Mouse (Mus musculus) kidney, postnatal 4 days (tissue): ENCODE data around the gene Kcnk16.
"Not testable (repeated sequence)": the region's sequence is repeated elsewhere in the genome, so short reads cannot be mapped to it uniquely, and the experiment has no call there.

Source experiments
- DNase-seq, 2 experiments: peaks; one replicate each; pipeline ENCODE4 v3.0.0; 2021; ENCODE audit warnings: mixed read lengths in 2 of 2

Gene Kcnk16

DNA sequence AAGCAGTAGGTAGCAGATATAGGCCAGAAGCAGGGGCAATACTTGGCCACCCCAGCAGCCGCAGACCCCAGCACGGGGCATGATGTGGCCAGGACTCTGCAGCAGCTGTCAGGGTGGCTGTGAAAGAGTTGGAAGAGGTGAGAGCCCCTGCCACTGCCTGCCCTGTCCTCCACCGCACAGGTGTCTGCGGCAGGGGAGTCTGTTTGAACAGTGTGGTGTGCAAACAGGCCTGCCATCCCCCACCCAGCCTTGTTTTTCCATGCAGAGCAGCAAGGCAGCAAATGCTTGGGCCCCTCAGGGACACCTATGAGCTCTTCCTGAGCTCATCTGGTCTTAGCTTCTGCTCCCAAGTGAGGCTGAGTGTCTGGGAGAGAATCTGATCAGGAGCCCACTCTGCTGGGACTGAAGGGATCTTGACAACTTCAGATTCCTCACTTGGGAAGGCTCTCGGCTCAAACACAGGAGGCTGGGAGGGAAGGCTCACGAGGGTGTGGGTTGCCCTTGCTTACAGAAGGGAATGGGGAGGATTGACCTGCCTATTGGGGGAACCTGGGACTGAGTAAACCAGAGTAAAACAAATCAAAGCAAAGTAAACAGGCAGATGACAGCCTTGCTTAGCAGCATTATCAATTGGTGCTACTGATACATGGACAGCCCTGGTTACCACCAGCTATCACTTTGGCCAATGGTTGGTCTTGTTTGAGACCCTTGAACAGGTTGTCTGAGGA lies at the start of gene Kcnk16:
TSS of gene Kcnk16 (minus strand) at position 118 of the 728 bp plus-strand sequence.
- DNase-seq: no peak

DNA sequence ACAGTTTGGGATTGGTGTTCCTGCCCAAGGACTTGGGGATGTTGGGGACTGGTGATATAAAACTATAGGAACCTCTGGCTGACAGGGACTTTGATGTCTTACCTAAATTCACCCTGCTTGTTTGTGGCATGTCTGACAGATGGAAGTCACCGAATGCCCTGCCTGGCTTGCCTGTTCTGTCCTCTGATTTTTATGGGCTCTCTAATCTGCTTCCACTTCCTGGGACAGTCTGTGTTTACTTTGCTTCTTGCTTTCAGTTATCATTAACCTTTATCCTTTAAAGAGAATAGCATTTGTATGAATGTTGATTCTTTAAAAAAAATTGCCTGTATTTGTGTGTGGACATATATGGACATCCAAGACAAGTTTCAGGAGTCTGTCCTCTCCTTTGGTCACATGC lies 46.1 kb upstream of the Kcnk16 start:
- DNase-seq: no peak

DNA sequence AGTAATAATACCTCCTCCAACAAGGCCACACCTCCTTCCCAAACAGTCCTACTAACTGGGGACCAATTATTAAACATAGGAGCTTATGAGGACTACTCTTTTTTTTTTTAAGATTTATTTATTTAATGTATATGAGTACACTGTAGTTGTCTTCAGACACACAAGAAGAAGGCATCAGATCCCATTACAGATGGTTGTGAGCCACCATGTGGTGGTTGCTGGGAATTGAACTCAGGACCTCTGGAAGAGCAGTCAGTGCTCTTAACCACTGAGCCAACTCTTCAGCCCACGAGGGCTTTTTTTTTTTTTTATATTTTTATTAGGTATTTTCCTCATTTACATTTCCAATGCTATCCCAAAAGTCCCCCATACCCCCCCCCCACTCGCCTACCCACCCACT lies 36.1 kb upstream of the Kcnk16 start:
- DNase-seq: not testable (repeated sequence)

DNA sequence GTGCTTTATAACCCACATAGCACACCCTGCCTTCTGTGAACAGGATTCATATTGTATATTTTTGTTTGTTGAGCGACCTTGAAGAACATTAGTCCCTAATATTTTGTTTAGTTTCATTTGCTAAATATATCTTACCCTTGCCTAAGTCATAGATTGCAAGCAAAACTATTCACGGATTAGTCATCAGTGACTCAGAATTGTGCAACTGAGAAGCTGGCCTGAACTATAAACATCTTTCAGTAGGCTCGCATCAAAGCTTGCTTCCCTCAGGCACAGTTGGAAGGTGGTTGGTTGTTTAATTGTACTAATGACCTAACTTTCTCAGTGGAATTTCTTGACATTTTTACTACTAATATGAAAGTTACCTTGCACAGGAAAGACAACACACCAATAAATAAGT lies 29.1 kb upstream of the Kcnk16 start:
- DNase-seq: no peak

DNA sequence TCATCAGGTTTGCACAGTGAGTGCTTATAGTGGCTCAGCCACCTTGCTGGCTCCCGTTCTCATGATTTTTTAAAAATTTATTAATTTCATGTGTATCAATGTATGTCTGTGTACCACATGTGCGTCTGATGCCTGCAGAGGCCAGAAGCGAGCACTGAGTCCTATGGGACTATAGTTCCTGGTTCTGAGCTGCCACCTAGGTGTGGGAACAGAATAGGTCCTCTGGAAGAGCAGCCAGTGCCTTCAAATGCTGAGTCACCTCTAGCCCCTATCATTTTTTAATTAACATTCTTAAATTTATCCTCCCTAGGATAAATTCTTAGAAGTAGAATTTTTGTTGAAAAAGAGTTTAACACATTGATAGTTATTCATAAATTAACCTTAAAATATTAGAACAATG lies 28.6 kb upstream of the Kcnk16 start:
- DNase-seq: no peak

DNA sequence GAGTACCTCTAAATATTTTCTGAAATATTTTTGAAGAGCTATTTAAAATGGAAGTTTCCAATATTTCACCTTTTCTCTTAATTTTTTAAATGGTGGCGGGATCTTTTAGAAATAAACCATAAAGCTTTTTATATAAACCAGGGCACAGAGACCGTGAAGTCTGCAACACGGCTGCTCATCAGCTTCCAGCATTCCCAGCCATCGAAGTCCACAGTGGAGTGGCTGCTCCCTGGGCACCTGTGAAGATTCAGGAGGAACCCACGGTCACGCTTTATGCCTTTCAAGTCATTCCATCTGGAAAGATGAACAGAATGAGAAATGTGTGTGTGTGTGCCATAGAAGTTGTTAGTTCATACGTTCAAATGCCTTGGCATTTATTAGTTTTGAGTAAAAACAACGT lies 25.9 kb upstream of the Kcnk16 start:
- peak in 1 of 2 experiments; percentile 11 for DNase-seq

DNA sequence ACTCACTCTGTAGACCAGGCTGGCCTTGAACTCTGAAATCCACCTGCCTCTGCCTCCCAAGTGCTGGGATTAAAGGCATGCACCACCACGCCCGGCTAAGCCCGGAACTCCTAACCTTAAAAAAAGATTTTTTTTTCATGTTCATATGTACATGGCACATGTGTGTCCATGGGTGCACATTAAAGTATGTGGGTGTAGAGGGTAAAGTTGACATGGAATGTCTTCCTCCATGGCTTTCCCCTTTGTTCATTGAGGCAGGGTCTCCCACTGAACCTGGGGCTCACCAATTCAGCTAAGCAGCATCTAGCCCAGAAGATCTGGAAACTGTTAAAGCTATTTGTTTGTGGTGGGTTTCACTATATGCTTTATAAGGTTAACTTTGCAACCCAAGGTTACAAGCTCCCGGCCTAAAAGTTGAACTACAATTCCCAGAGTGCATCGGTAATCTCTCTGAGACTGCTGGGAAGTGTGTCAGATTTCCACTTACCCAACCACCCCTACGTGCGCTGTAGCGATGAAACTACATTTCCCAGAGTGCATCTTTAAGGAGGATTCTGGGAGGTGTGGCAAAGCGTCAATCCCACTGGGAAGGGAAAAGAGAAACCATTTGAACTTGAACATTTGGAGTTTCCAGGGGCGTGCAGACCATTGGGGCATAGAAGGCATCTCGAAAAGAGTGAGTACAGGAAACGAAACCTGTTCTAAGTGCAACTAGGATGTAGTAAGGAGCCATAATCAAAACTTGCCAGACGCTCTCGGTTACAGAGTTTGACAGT lies 25.3 kb upstream of the Kcnk16 start, which contains the start of gene Nudt13:
TSS of gene Nudt13 (plus strand) at position 581 of the 776 bp plus-strand sequence.
- peak; percentile 79 to 87 for DNase-seq

DNA sequence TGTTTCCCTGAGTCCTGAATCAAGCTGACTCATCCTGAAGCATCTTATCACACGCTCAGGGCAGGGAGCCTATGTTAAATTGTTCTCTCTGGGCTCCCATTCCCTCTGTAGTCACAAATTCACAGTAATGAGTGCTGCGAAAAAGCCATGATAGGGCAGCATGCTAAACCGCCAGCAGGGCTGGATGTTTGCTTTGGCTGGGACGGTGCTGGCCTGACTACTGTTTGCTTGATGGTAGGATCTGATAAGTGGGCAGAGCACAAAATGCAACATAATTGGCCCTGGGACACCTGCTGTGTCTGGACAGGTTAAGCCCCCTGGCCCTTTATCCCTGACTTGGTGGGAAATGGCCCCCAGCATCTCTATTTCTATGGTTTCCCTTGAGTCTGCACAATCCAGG lies 22.4 kb upstream of the Kcnk16 start:
- no peak for DNase-seq

DNA sequence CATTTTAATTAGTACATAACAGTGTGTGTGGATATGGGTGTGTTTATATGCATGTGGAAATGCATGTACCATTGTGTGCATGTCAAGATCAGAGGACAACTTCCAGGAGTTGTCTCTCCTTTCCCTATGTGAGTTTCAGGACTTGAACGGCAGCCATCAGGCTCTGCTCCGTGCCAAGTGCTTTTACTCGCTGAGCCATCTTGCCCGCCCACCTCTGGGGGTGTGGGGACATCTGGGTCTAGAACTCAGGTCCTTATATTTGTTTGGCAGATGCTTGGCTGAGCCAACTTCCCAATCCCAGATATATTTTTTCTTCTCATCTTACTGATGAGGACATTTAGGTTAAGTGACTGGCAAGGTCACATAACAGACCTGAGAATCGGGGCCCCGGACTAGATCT lies 578 bp downstream of the Kcnk16 start:
- DNase-seq: no peak

DNA sequence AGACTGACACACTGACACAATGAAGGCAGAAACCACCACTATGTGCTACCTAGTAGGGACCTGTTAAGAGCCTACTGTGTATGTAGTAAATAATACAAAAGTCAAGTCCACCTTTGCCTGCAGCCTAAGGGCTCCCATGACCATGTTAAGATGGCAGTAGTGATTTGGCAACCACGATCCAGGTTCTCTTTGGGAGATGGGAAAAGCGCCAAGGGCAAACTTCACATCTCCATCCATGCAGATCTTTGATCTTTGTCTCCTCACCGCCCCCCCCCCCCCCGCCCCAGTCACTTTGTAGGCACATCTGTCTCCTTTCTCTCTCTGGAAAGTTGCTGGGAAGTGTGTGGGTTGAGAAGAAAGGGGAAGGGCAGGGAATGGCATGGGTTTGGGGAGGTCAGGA lies 6.7 kb downstream of the Kcnk16 start:
- no peak for DNase-seq

DNA sequence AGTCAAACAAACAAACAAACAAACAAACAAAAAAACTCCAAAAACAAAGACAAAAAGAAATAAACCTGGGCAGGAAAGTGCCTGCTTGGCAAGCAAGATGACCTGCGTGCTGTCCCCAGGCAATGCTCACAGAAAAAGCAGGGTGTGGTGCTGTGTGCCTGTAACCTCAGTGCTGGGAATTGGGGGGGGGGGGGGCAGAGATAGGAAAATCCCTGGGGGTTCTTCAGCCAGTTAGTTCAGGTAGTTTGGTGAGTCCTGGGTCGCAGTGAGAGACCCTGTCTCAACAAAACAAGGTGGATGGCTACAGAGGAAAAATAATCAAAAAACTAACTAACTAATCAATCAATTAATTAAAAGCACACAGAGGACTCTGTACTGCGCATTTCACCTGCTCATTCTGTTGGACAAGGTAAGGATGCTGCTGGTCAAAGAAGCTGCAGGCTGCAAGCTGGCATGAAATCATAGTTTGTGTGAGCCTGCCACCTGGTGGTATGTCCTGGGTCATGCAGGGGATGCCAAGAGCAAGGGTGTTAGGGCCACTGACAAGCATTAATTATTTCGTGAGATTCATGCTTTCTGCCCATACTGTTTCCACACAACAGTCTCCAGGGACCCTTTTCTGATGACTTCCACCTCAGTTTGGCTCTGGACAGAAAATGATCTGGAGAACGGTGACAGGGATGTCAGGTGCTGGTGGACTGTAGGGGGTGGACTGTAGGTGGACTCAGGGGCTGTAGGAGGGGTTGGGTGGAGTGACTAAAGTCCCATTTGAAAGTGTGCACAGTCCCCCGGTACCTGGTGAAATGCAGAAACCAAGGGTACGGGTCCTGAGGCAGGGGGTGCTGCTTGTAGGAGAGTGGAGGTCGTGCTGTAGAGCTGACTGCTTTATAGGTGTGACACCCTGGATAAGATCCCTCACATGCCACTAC lies 10.6 kb downstream of the Kcnk16 start:
- DNase-seq: peak; percentile 89

DNA sequence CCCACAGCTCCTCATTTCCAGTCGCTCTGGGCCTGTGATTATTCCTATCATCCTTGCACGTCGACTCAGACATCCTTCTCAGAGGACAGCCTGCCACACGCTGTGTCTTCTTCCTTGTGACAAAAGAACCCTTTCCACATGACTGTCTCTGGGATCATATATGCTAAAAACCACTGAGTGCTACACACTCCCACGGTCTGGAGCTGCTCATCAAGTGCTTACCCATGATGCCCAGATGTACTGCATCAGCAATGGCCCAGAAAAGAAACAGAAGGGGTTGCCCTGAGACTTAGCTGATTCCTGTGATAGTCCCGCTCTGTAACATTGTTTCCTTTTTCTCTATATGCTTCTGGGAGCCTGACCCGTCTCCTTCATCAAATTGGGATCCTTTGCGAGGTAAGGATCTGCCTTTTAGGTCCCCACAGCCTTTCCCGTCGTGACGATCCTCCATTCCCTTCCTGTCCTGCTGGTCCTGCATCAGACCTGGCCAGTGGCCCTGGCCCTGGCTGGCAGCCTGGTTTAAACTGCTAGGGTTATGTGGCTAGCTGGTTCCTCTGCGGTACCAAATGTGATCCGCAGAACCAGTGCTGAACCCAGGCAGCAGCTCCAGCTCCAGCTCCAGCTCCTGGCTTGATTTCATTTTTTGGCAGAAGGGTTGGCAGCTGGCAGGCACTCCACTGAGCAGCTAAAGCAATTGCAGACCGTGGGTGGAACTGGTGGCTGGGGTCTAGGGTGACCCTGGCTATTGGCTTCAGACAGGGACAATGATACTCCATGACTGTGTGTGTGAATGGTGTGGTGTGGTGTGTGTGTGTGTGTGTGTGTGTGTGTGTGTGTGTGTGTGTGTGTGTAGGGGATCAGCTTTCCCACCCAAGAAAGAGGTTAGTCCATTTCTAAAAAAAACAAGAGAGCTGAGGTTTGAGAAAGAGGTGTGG lies 18.5 kb downstream of the Kcnk16 start:
- no peak for DNase-seq

DNA sequence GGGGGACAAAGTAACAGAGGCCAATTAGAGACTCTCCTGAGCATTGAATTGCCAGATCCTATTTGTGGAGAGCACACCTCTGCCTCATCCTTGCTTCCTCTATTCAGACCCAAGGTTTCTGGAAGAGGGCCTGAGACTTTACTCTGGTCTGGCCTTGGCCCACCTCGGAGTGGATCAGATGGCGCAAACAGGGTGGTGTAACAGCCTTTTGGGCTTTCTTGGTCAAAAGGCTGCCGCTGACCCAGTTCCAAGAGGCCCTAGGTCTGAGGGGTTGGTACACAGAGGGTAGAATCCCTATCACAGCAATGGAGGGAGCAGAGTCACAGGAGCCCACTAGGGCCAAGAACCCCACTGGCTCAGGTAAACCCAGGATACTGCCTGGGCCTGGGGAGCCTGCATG lies 21.0 kb downstream of the Kcnk16 start:
- DNase-seq: no peak

DNA sequence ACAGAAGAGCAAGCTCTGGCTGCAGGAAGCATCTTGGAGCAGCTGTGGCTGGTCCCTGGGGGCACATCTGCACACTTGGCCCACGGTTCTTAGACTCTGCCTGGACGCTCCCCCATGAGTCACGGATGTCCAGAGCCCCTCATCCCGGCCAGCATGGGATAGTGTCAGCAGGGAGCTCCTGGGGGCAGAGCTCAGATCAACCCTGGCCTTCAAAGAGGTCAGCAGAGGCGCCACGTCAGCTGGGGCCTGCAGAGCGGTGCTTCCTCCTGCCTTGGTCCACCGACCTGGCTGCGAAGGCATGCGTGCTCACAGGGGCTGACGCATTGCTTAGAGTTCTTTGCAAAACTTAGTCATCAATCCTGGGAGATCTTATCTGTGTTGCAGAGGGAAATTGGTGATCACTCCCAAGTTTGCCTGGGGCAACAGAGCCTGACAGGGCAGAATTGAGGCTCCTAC lies 22.2 kb downstream of the Kcnk16 start:
- DNase-seq: peak in 1 of 2 experiments; percentile 40

DNA sequence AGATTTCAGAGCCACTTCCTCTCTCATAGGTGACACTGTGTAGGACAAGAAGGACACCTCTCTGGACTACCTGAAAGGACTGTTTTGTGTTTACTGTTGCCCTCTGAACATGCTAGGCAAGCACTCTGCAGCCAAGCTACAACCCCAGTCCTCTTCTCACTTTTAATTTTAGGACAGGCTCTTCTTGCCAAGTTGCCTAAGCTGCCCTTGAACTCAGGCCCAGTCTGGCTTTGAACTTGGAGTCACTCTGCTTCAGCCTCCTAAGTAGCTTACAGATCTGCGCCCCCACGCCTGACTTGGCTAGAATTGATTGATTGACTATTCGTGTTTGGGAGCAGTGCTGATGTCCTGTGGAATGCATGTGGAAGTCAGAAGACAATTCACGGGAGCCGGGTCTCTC lies 23.1 kb downstream of the Kcnk16 start:
- no peak for DNase-seq

DNA sequence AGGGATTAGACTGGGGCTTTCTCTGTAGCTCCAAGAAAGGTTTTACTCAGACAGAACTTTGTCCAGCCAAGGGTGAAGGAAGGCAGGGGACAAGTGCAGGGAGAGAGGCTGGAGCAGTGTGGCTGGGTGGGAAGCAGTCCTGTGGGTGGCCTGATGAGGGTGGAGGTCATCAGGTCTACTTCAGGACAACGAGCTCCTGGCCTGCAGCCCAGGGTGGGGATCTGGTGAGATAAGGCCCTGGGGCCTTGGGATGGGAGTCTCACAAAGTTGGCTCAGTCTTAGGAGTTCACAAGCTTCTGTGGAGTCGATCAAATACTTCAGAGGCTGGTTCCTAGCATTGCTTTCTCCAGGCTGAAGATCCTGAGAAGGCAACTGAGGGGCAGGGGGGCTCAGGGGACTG lies 23.7 kb downstream of the Kcnk16 start:
- no peak for DNase-seq

DNA sequence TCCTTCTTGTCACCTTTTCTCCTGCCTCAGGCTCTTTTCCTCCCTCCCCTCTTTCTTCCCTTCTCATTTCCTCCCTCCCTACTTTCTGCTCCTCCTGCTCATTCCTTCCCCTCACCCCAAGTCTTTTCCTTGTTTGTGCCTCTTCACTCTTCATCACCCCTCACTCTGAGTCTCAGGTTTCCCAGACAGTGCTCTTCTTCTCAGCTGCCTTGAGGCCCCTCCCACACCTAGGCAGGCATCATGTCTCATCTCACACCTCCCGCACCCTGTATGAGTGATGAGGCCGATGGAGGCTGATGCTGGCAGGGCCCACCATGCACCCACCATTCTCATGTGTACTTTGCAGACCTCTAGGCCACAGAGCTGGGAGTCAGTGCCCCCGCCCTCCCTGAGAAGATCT lies 25.8 kb downstream of the Kcnk16 start:
- DNase-seq: no peak

DNA sequence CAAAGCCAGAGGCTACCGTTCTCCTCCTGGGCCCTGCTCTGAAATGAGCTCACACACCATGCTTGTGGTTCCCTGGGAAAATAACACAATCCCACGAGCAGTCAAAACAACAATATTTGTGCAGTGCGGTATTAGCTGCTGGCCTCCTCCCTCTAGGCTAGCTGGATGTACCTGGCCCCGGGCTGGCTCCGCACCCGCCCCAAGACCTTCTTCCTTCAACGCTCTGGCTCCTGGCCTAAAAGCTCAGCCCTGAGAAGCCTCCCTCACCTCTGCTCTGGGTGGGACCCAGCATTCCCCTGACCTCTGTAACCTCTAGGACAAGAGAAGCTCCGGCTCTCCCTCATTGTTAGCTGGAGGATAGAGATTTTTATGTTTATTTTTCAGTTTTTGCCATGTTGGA lies 26.5 kb downstream of the Kcnk16 start:
- no peak for DNase-seq

DNA sequence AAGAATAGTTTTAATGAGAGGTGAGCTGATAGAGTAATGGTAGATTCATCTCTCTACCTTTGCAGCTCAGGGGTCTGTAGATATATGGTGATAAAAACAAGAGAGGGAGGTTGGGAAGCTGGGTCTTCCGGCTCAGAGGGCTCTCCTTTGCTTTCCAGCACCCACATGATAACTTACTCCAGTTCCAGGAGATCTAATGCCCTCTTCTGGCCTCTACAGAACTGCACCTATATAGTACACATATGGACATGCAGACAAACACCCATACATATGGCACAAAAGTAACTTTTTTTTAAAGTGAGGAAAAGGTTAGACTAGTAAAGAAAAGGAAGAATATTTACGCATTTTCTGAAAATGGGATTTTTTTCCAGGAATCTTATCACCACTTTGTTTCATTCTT lies 34.6 kb downstream of the Kcnk16 start:
- DNase-seq: no peak

DNA sequence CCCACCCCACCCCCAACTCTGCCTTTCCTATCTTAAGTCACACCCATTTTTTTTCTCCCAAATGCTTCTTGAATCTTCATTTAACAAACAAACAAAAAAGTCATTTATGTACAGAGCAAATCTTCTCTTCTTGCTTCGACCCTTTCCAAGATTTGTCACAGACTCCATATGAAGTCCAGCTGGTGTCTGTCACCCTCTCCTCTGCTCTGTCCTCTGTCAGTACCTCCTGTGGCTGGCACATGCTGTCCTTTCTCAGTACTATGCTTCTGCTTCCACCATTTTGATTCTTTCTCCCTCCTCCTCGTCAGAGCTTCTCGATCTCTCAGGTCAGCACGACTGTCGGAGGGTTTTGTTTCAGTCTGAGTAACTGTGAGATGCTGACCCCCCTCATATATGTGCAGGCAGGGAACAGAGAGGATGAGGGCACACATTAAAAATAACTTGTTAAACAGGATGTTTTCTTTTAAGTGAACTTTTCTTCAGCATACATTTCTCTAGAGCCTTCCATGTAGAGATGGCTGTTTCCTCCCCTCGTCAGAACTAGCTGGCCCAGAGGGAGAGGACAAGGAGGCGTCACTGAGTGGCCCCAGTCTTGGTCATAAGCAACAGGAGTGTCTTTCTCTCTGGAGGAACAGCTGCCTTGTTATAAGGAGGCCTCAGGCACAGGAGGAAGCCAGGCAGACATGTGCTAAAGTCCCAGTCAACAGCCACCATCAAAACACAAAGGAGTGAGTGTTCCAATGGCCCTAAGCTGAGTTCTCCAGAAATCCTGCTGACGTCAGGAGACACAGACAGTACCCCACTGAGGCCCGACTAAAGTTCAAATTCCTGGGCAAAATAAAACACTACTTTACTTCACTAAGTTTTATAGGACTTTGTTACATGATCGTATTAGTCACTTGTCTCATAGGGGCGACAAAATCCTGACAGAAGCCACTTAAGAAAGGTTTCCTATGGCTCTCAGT lies 35.7 kb downstream of the Kcnk16 start:
- DNase-seq: no peak

DNA sequence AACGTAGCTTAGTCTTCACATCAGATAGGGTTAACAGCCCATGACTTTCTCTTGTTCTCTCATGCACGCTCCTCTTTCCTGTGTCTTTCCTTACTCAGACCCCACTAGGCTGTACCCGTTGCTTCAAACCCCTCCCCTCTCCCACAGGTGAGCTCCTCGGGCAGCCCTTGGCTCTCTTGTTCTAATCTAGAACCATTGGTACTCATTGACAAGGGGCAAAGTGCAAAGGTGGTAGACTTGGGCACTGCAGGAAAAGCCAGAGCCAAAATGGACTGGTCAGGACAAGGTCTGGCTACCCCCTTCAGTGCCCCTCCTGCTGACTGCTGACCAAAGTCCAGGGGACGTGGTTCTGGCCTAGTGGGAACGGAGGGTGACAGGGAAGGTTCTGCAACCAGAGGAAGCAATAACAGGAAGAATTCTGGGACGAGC lies 38.9 kb downstream of the Kcnk16 start:
- DNase-seq: peak; percentile 51 to 65
